Mouse (Mus musculus) CH12.LX (cell line): ENCODE measurements around the gene Tmem108. TPM values are rescaled to one million over a fixed set of nuclear protein-coding genes. Genes with fewer than 3 reads are reported as not detected.

Experiments used
- DNase-seq: peaks from one replicate; pipeline ENCODE4 v3.0.0-alpha.2; 2013; ENCODE audit errors: extremely low read depth
- H3K27ac ChIP-seq: 2 replicates; pipeline ENCODE4 v1.5.1; 2012; ENCODE audit warnings: low read depth, mild to moderate bottlenecking, control low read depth, moderate library complexity; ENCODE audit not compliant: insufficient read depth
- H3K27me3 ChIP-seq: replicated peaks from 2 replicates; pipeline ENCODE3; 2012; ENCODE audit warnings: inconsistent platforms
- H3K36me3 ChIP-seq, 2 experiments: replicated peaks in 1 of 2; 2 replicates each; pipeline versions ENCODE3 to v1.6.1; 2012; ENCODE audit warnings: inconsistent platforms in 1 of 2, low read length in 1 of 2, mild to moderate bottlenecking in 1 of 2, mixed read lengths in 1 of 2, moderate library complexity in 1 of 2; ENCODE audit not compliant: control insufficient read depth in 1 of 2, insufficient read depth in 1 of 2
- H3K4me1 ChIP-seq, 2 experiments: 2 replicates each; pipeline ENCODE4 v1.6.1; 2012; ENCODE audit warnings: inconsistent platforms in 1 of 2, moderate library complexity in 1 of 2; ENCODE audit not compliant: insufficient read depth in 2 of 2, control insufficient read depth in 1 of 2
- H3K4me2 ChIP-seq: 2 replicates; pipeline ENCODE4 v1.6.1; 2012; ENCODE audit warnings: low read depth, mild to moderate bottlenecking, control low read depth; ENCODE audit not compliant: poor library complexity, insufficient read depth, severe bottlenecking
- H3K4me3 ChIP-seq, 3 experiments: fragments of 150-350 bp in 1 of 3; sonication (generic) in 1 of 3; replicated peaks in 1 of 3; 2 replicates each; pipeline versions ENCODE3 to v1.5.1; 2011 to 2012; ENCODE audit warnings: low read depth in 2 of 3, low read length in 2 of 3, mild to moderate bottlenecking in 2 of 3, moderate library complexity in 2 of 3, control low read depth in 1 of 3, improper control_type of control experiment in 1 of 3, inconsistent platforms in 1 of 3, mixed read lengths in 1 of 3; ENCODE audit not compliant: poor library complexity in 1 of 3
- H3K79me2 ChIP-seq: replicated peaks from 2 replicates; pipeline ENCODE4 v1.6.1; 2012; ENCODE audit warnings: mild to moderate bottlenecking, moderate library complexity; ENCODE audit not compliant: control insufficient read depth, poor library complexity, insufficient read depth, severe bottlenecking; ENCODE audit errors: extremely low read depth
- H3K9ac ChIP-seq: 2 replicates; pipeline ENCODE4 v1.6.1; 2012; ENCODE audit warnings: low read depth, mild to moderate bottlenecking, control low read depth, moderate library complexity; ENCODE audit not compliant: insufficient read depth
- H3K9me3 ChIP-seq: replicated peaks from 2 replicates; pipeline ENCODE3; 2012; ENCODE audit warnings: low read length, inconsistent platforms, mixed read lengths
- BHLHE40 ChIP-seq: IDR thresholded peaks from 2 replicates; pipeline ENCODE4 v1.6.1; 2011; ENCODE audit warnings: mild to moderate bottlenecking, low read depth, low read length, improper control_type of control experiment
- CHD1 ChIP-seq: IDR thresholded peaks from 2 replicates; pipeline ENCODE4 v1.6.1; 2012; ENCODE audit warnings: low read depth, low read length, improper control_type of control experiment, inconsistent platforms
- CTCF ChIP-seq, 2 experiments: IDR thresholded peaks in 1 of 2; conservative IDR thresholded peaks in 1 of 2; 2 replicates each; pipeline ENCODE4 v1.5.1; 2011 to 2012; ENCODE audit warnings: low read depth in 2 of 2, low read length in 2 of 2, improper control_type of control experiment in 1 of 2, inconsistent platforms in 1 of 2, mild to moderate bottlenecking in 1 of 2, moderate library complexity in 1 of 2
- E2F4 ChIP-seq: IDR thresholded peaks from 2 replicates; pipeline ENCODE4 v1.6.1; 2011; ENCODE audit warnings: low read depth, low read length, improper control_type of control experiment; ENCODE audit not compliant: insufficient replicate concordance
- ETS1 ChIP-seq: conservative IDR thresholded peaks from 2 replicates; pipeline ENCODE4 v1.6.1; 2012; ENCODE audit warnings: low read depth, mild to moderate bottlenecking, inconsistent platforms, low read length, improper control_type of control experiment, moderate library complexity
- MAFK ChIP-seq: IDR thresholded peaks from 2 replicates; pipeline ENCODE4 v1.6.1; 2011; ENCODE audit warnings: low read length, improper control_type of control experiment; ENCODE audit not compliant: insufficient replicate concordance
- MAZ ChIP-seq: IDR thresholded peaks from 2 replicates; pipeline ENCODE4 v1.6.1; 2012; ENCODE audit warnings: low read depth, mild to moderate bottlenecking, inconsistent platforms, low read length, improper control_type of control experiment, moderate library complexity
- MXI1 ChIP-seq: IDR thresholded peaks from 2 replicates; pipeline ENCODE4 v1.6.1; 2011; ENCODE audit warnings: mild to moderate bottlenecking, low read depth, low read length, improper control_type of control experiment
- RAD21 ChIP-seq: IDR thresholded peaks from 2 replicates; pipeline ENCODE4 v1.6.1; 2011; ENCODE audit warnings: low read depth, mild to moderate bottlenecking, low read length, improper control_type of control experiment, moderate library complexity
- RCOR1 ChIP-seq: conservative IDR thresholded peaks from 2 replicates; pipeline ENCODE4 v1.6.1; 2012; ENCODE audit warnings: low read depth, mild to moderate bottlenecking, inconsistent platforms, low read length, improper control_type of control experiment
- SMC3 ChIP-seq: IDR thresholded peaks from 2 replicates; pipeline ENCODE4 v1.6.1; 2011; ENCODE audit warnings: low read depth, low read length, improper control_type of control experiment
- TBP ChIP-seq: conservative IDR thresholded peaks from 2 replicates; pipeline ENCODE4 v1.6.1; 2011; ENCODE audit warnings: low read depth, low read length, improper control_type of control experiment
- ZMIZ1 ChIP-seq: IDR thresholded peaks from 2 replicates; pipeline ENCODE4 v1.6.1; 2012; ENCODE audit warnings: low read depth, mild to moderate bottlenecking, inconsistent platforms, low read length, improper control_type of control experiment
- dilution Hi-C: fragments of 300-500 bp; cut with MboI; formaldehyde crosslinking; loops from 2 replicates; pipeline ENCODE4 v1.14.3; 2020; ENCODE audit warnings: low sequenced_read_pairs; ENCODE audit not compliant: extremely low pct_unique_long_range_greater_than_20kb, extremely low pct_ligation_motif_present
- in situ Hi-C: fragments of 300-500 bp; cut with MboI; formaldehyde crosslinking; loops from 3 replicates; pipeline ENCODE4 v1.14.3; 2019; ENCODE audit warnings: low sequenced_read_pairs, low pct_ligation_motif_present, low pct_unique_long_range_greater_than_20kb, mixed read lengths
- polyA plus RNA-seq: library from polyadenylated mRNA; unstranded; fragments of >175 nt; gene quantifications from 2 replicates; pipeline ENCODE4 v1.2.1, GENCODE M21; 2012; ENCODE audit warnings: low read depth; ENCODE audit not compliant: insufficient read length
- total RNA-seq, 2 experiments: library from RNA; depleted of rRNA; stranded (reverse); fragments of 300-350 nt in 1 of 2; fragments of >200 nt in 1 of 2; gene quantifications; 2 replicates each; pipeline ENCODE4 v1.2.3; 2012 to 2014

The Tmem108 gene
- total and polyA plus RNA-seq, 3 experiments, result 0.04 to 0.13 (median 0.07) TPM

DNA sequence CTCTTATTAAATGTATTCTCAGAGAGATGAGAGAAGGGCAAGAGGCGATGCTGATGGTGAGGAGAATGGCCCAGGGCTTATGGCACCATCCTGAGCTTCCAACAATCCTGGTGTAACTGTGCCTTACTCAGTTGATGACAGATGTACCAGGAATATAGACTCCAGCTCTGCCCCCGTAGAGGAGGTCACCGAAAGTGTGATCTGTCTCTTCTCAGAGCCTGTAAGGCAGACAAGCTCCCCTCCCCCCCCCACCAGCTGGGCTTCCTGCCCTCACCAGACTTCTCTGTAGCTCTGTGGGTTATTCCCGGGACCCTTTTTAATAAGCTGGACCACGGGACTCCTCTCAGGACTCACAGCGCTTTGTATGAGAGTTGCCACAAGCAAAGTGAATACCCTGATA, 157.8 kb downstream of the Tmem108 start:
- dilution Hi-C loops, result no loop called here
- Histone ChIP-seq H3K27me3 (peaks cover 2% of the 10 kb centered on the region), H3K4me1 (no peaks in the 10 kb centered on the region), H3K36me3 (no peaks in the 10 kb centered on the region), H3K9ac (no peak overlapping the region), H3K9me3 (no peaks in the 10 kb centered on the region), H3K27ac (no peak overlapping the region), H3K79me2 (no peaks in the 10 kb centered on the region), H3K4me3 (no peak overlapping the region), H3K4me2 (no peak overlapping the region)
- no peak for DNase-seq
- in situ Hi-C loops, result loop anchor here (5.0 kb wide), 1 partner anchor 116 kb away; no protein-coding TSS in a partner anchor
- TF ChIP-seq TBP (no peak), MAZ (no peak), E2F4 (no peak), ZMIZ1 (no peak)

DNA sequence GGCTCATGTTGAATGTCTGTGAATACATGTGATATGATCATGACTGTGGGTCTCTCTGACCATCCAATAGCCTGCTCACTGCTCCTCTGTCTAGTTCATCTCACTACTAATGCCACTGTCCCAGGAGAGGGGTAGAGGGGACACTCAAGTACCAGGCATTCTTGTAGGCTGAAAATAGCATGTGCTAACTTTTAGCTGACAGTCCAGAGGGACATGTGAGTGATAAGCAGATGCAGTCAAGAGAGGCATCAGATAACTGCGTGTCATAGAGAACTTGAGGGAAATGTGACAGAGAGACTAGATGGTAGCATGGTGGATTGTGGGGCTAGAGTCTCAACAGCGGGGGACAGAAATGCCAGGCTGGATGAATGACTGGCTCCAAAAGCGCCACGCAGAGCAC, 159.8 kb downstream of the Tmem108 start:
- in situ Hi-C loops, result loop anchor here (5.0 kb wide), 1 partner anchor 115 kb away; no protein-coding TSS in a partner anchor
- Histone ChIP-seq H3K4me2 (no peak overlapping the region), H3K9ac (no peak overlapping the region), H3K27me3 (peaks cover 7% of the 10 kb centered on the region), H3K36me3 (no peaks in the 10 kb centered on the region), H3K4me3 (no peak overlapping the region), H3K4me1 (no peaks in the 10 kb centered on the region), H3K27ac (no peak overlapping the region), H3K9me3 (no peaks in the 10 kb centered on the region), H3K79me2 (no peaks in the 10 kb centered on the region)
- DNase-seq, result no peak
- dilution Hi-C loops, result no loop called here
- TF ChIP-seq ETS1 (no peak), MAFK (no peak), RCOR1 (no peak), BHLHE40 (no peak), CHD1 (no peak), CTCF (conservative IDR thresholded peaks at IDR 0.05 in 1 of 2, IDR thresholded peaks at IDR 0.05 in 1 of 2; ENCODE audit: low read depth in 2 of 2, low read length in 2 of 2) (no peak)

DNA sequence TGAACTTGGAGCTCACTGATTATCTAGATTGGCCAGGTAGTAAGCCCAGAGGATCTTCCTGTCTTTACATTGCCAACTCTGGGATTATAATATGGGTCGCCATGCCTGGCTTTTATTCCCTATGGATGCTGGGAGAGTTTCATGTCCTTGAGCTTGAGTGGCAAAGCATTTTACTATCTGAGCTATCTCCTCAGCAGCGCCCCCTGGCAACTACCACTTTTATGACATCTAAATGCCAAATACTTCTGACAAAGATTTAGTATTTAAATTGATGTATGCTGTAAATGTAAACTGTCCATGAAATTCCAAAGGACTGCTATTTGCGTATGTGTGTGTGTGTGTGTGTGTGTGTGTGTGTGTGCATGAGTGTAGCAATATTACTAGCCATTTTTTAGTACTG, 160.8 kb downstream of the Tmem108 start:
- peak; percentile 24 for DNase-seq
- no peaks in the 10 kb centered on the region for H3K9me3 ChIP-seq
- no peaks in the 10 kb centered on the region for H3K79me2 ChIP-seq
- no peak overlapping the region for H3K27ac ChIP-seq
- H3K4me2 ChIP-seq, result no peak overlapping the region
- H3K27me3 ChIP-seq, result peaks cover 10% of the 10 kb centered on the region
- in situ Hi-C loops, result loop anchor here (5.0 kb wide), 1 partner anchor 114 kb away; no protein-coding TSS in a partner anchor
- peak; percentile 32 for TF ChIP-seq RAD21
- TF ChIP-seq CTCF (conservative IDR thresholded peaks at IDR 0.05 in 1 of 2, IDR thresholded peaks at IDR 0.05 in 1 of 2; ENCODE audit: low read depth in 2 of 2, low read length in 2 of 2), result peak; percentile 6 to 70; a peak in 2 of 4 replicates
- TF ChIP-seq SMC3, result peak; percentile 76
- TF ChIP-seq MXI1, result no peak
- TF ChIP-seq, all 38 proteins: peak for 3
- Histone ChIP-seq H3K4me3 (no peak overlapping the region), H3K36me3 (no peaks in the 10 kb centered on the region), H3K9ac (no peak overlapping the region), H3K4me1 (no peaks in the 10 kb centered on the region)
- dilution Hi-C loops, result no loop called here
